Mouse (Mus musculus): ENCODE data around the gene Scyl2.

DNA sequence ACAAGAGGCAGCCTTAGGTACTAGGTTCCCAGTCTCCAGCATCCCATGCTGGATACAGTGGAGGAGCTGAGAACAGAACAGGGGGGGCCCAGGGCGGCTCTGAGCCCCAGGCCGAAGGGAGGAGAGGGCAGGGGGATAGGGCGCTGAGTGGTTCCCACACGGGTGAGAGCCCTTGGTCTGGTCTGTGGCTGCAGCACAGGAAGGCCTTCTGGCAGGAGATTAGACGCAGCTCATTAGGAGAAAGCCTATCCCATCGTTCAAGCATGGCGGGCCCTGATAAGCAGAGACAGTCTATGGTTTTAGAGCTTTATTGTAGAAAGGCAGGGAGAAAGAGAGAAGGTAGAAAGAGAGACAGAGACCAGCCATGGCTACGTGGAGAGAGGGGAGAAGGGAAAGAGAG, 3.9 kb upstream of the Scyl2 start:
- TF ChIP-seq POLR2A (IDR thresholded peaks at IDR 0.05; ENCODE audit: insufficient read depth, low read depth, low read length): no peak
- TF ChIP-seq CTCF (IDR thresholded peaks at IDR 0.05): no peak
- TF ChIP-seq EP300 (IDR thresholded peaks at IDR 0.05; ENCODE audit: insufficient read depth, low read depth, low read length): no peak
